Mouse (Mus musculus): ENCODE measurements around the gene Csta1. TPM values are rescaled to one million over a fixed set of nuclear protein-coding genes. Genes with fewer than 3 reads are reported as not detected.

Gene Csta1
- total RNA-seq, 2 experiments from 2014 or later = not detected

DNA sequence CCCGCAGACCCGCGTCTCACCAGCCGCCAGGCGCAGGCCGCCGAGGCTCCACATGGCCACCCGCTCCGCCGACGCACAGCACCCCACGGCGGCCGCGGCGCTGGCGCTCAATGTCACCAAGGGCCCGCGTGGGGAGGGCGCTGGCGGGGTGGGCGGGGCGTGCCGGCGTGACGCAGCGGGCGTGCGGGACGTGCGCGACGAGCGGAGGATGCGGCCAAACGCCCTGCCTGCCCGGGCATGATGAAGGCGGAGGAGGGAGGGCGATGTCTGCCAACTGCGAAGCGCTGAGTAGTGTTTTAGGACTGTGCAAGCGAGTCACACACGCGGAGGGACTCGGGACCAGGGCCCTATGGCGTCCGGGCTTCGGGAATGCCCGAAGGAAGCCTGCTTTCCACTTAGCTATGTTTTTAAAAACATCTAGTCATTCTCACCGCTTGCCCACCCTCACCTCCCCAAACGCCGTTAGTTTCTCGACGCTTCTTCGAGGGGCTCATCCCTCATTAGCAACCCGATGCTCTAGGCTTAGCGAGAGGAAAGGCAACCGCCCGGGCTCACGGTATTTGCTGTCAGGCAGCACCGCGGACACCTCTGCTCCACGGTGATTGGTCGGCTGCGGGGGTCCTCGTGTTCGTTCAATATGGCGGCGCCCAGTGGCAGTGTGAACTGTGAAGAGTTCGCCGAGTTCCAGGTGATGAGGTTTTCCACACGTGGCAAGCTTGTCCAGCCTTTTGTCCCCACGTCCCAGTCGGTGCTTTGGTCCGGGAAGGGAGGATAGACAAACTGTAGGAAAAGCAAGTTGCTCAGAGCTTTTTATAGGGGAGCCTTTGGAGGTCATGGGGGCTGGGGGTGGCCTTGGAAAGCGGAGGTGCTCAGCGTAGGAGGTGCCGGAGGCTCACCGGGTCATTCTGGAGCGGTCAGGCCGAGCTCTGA lies 59.3 kb downstream of the Csta1 start, which contains the start of the genes Fam162a and Ccdc58:
Gene Fam162a (minus strand): TSS at position 145 of the 930 bp plus-strand sequence.
Gene Ccdc58 (plus strand): TSS at position 236 of the 930 bp plus-strand sequence.
- DNase-seq = peak; percentile 94 to 95
- intact Hi-C loops (cut with DNase I) = loop anchor here (2.0 to 10.0 kb wide), 3 partner anchors 29 to 943 kb away; partner anchors contain the start of gene Polq

DNA sequence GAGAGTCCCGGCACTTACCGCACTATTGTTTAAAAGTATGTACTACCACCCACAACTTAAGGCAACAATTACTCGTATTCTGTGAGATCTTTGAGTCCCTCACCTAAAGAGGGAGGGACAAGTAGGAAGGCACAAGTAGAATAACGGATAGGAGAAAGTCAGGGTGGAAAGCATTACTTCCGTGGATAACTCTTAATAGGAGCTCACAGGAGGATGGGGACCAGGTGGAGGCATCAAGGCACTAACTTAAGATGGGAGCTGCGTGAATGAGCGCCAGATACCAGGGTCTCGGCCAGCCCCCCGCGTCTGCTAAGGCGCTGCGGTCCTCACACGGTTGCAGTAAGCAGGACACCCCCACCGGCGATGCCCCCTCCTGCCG lies 60.0 kb downstream of the Csta1 start:
- intact Hi-C loops (cut with DNase I) = loop anchor here (2.0 to 10.0 kb wide), 3 partner anchors 28 to 944 kb away; partner anchors contain the start of gene Polq
- DNase-seq = no peak

Other genes with a start within 250 kb of the Csta1 start
- 10 to 100 TPM; 11.1 to 14.4 TPM for gene Parp9, start 192.8 kb downstream of the Csta1 start, total RNA-seq (2021)
- 10 to 100 TPM in 1 of 2 experiments, 1 to 10 TPM in 1; 9.3 to 12.7 TPM for gene Dtx3l, start 192.1 kb downstream of the Csta1 start, total RNA-seq (2021)
- 100 to 1,000 TPM in 1 of 2 experiments, 10 to 100 TPM in 1; 96.9 to 104 TPM for gene Kpna1, start 152.5 kb downstream of the Csta1 start, total RNA-seq (2021)
- 1 to 10 TPM; 4.4 to 5.6 TPM for gene Wdr5b, start 90.1 kb downstream of the Csta1 start, total RNA-seq (2021)
- 100 to 1,000 TPM; 205 to 214 TPM for gene Fam162a, start 59.6 kb downstream of the Csta1 start, total RNA-seq (2021)
- gene Ccdc58, start 59.6 kb downstream of the Csta1 start, total RNA-seq (2021) = 10 to 100 TPM; 41.8 to 42.6 TPM
- 1 to 10 TPM; 1.5 TPM for gene Stfa2l1, start 25.6 kb upstream of the Csta1 start, total RNA-seq (2021)
- gene Gm5483, start 53.0 kb upstream of the Csta1 start, total RNA-seq (2021) = 1 to 10 TPM; 1.3 to 1.6 TPM
- not detected for gene Gm5416, start 79.2 kb upstream of the Csta1 start, total RNA-seq (2021)
- not detected for gene 2010005H15Rik, start 90.2 kb upstream of the Csta1 start, total RNA-seq (2021)
- gene Stfa1, start 145.7 kb upstream of the Csta1 start, total RNA-seq (2021) = 1 to 10 TPM; 1.3 to 2.9 TPM
- gene BC117090, start 203.1 kb upstream of the Csta1 start, total RNA-seq (2021) = not detected
- 1 to 10 TPM in 1 of 2 experiments, not detected in 1; 1.7 TPM for gene BC100530, start 236.5 kb upstream of the Csta1 start, total RNA-seq (2021)